Mouse (Mus musculus) lung, postnatal 14 days (tissue): ENCODE measurements around the gene Snapin.

Experiments used
- DNase-seq: peaks from one replicate; pipeline ENCODE4 v3.0.0; 2021

Gene Snapin

DNA sequence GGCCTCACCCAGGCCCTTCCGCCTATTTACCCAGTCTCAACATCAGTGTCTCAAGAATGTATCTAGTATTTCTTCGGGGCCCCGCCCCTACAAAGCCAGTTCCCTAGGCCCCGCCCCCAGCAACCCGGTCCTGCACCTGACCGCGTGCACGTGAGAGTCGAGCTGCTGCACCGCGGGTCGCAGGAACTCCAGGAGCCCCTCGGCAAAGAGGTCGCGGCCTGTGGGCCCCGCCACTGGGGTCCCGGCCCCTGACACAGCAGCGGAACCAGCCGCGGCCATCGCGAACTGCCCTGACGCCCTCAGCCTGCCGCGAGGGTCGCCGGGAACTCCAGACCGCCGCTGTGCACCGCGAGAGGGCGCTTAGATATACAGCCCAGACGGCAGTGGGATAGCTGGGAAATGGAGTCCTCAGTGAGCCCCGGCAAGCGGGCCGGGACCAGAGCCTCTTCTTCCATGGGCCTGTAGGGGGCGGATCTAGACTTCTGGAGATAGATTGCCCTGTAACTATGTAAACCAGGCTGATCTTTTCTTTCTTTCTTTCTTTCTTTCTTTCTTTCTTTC is at the start of gene Snapin:
Snapin (minus strand) TSS at position 338 of the 561 bp plus-strand sequence.
- peak; percentile 97 for DNase-seq

DNA sequence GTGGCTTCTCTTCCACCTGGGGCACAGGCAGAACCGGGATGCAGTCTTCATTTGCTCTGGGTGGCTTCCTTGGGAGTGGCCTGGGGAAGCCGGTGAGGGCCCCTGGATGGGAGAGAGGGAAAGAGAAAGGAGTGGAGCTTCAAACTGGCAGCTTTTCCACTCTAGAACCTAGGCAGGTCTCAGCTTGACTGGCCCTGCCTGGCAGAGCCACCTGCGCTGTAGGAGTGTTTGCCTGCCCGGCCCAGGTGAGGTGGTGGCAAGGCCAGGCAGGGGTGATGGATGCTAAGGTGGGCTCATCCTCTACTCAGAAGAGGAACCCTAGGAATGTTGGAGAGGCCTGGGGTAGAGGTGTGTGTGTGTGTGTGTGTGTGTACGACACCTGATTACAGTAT is 47.1 kb upstream of the Snapin start:
- no peak for DNase-seq

DNA sequence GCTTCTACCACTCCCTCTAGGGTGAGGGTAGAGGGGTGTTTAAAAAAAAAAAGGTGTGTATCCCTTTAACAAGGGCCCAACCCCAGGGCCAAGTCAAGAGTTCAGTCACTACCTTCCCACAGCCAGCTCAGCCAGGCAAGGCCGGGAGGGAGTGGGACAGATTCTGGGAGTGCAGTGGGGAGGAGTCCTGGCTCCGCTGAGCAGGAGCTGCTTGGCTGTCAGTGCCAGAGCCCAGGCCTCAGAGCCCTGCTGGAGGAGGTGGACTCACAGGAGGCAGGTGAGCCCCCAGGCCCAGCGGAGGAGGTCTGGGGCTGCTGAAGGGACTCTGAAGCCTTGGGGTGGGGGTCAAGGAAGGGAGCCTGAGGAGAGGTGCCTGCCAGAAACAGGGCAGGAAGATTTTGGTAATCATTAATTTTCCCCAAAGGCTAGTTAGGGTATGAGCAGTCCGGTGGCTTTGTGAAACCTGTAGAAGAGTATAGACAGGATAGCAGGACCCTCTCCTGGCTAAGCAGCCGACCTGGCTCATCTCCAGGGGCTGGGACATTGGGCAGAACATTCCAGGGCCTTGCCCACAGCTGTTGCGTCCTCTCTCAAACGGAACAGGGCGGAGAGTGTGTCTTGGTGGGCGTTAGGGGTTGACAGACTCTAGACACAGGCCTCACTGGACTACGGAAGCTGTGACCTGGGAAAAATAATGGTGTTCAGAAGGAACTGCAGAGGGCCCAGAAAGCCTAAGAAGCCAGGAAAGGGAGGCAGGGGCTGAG is 46.5 kb upstream of the Snapin start, which contains the start of gene S100a16:
S100a16 (plus strand) TSS at position 114 of the 764 bp plus-strand sequence.
- DNase-seq = peak; percentile 72

DNA sequence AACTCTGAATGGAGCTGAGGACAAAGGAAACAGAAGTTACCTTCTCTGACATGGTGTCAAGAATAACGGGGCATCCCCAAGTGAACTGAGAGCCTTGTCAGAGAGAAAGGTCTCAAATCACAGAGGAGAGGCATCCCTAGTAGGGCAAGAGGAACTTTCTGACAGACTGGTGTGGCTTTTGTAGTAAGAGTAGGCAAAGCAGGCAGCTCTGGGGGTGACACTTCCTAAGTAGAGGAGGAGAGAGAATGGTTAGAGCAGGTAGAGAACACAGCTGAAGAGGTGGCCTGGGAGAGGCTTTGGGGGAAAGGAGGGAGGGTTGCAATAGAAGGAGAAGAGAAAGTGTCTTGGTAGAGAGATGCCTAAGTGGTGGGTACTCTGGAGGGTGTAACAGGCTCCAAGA is 44.6 kb upstream of the Snapin start:
- no peak for DNase-seq

DNA sequence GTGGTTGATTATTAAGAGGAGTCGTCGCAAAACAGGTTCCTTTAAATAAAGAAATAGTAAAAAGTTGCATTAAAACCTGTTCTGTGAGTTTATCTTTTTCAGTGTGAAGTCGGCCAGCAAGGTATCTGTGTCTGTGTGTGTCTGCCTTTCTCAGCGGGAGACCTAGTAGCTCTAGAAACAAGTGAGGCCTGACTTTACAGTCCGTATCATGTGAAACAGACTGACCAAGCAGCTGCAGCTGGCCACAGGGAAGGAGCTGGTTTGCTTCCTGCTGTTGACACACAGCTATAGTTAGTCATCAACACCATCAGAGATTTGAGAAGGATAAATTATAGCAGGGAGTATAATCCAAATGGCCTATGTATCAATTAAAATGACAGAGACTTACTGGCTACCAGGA is 40.9 kb upstream of the Snapin start:
- DNase-seq = no peak

DNA sequence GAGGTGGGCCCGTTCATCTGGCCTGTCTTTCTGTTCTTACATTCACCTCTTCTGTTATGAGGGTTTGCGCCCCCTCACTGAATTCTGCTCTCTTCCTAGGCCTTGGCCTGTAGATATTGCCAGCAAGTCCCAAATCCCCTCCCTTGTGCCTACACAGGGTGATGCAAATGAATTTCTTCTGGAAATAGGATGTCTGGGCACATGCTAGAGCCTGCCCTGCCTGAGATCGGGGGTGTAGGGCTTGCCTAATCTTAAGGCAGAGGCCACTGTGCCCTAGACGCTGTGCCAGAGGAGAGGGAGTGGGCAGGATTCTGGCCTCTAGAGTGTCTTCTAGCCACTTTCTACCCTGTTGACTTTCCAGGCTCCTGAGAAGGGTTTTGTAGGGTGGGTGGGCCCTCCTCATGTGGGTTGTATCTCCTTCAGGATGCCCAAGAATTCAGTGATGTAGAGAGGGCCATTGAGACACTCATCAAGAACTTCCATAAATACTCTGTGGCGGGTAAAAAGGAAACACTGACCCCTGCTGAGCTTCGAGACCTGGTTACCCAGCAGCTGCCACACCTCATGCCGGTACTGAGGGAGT is 36.5 kb upstream of the Snapin start:
- DNase-seq = no peak

DNA sequence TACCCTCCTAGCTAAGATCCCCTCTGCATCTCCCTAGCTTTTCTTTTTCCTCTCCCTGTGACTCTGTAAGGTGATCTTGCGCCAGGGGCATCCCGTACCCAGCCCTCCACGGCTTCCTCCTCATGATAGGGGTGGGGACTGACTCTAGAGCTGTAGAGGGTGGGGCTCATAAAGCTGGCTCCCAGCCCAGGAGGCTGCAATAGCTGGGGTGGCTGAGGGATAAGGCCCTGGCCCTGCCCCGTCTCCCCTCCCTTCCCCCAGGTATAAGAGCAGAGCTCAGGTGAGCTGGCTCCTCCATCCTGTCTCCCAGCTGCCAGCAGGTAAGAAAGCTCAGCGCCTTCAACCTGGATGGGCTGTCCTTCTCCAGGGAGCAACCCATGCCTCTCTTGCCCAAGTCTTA is 35.7 kb upstream of the Snapin start, which contains the start of gene S100a14:
S100a14 (plus strand) TSS at position 277 of the 400 bp plus-strand sequence.
- peak; percentile 66 for DNase-seq

DNA sequence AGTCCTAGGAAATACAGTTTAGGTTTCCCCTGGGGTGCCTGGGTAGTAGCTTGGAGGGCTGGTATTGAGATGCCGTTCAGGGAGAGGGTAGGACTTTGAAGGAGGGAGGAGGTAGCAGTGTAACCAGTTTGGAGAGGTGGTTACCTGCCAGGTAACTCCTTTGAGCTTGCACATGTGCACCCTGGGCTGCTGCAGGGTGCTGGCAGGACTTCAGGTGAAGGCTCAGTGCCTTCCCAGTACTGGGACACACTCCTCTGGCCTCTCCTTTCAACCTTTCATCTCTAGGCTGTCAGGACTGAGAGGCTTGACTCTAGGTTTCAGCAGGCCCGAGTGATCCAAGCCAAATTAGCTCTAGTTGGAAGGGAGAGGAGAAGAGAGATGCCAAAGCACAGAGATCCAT is 35.2 kb upstream of the Snapin start:
- DNase-seq = no peak

DNA sequence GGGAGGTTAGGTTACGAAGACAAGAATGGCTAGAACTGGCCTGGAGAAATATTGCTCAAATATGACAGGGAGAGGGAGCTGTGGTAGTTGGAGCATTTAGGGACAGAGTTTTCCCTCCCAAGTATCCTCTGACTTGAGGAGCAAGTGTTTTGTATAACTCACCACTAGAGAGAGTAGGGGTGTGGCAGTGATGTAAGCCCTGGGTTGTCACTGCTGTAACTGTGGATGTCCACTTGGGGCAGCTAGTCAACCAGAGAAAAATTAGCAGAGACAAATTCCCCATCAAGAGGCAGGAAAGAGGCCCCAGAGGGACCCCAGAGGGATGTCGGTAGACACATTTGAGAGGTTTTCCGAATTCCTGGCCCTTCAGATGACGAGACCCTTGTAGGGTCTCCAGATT is 34.6 kb upstream of the Snapin start:
- peak; percentile 60 for DNase-seq

DNA sequence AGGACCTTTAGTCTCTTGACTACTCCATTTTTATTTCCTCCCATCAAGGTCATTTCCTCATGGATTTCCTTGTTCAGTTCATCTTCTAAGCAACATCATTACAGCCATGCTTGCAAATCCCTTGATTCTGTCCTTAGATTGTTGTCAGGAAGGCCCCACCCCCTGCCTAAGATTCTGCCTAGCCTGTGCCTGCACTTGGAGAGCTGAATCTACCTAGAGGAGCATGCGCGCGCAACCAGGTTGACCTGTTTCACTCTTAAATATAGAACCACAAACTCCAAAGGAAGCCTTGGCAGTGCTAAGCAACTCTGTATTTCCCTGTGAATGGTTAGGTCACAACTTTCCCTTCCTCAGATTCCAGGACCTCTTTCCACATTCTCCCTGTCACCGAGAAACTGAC is 26.9 kb upstream of the Snapin start:
- DNase-seq = no peak

DNA sequence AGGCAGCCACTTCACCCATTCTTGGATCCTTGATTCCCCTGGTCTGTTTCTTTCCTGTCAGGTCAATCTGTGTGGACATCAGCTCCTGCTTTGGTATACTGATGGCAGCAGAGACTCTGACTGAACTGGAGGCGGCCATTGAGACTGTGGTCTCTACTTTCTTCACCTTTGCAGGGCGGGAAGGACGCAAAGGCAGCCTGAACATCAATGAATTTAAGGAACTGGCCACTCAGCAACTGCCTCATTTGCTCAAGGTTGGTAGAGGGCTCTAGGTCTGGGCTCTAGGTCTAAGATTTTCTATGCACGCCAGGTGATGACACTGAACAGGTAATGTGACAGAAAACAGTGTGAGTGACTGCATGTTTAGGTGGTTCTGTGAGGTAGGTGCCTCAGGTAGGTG is 25.0 kb upstream of the Snapin start:
- no peak for DNase-seq

DNA sequence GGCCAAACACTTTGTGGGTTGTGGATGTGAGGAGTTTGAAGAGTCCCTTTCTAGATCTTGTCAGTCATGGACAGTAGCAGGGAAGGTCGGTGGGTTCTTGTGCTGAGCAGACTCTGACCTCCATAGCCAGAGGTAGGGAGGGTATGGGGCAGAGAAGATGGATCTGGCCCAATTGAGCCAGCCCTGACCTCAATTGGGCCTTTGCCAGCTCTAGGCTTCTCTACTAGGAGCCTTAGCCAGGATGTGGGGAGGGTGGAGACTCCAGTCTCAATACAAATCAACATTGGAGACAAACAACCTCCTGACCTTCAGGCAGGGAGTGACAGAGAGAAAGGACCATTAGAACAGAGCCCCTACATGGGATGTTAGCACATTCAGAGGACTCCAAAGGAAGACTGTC is 24.4 kb upstream of the Snapin start:
- DNase-seq = peak; percentile 68

DNA sequence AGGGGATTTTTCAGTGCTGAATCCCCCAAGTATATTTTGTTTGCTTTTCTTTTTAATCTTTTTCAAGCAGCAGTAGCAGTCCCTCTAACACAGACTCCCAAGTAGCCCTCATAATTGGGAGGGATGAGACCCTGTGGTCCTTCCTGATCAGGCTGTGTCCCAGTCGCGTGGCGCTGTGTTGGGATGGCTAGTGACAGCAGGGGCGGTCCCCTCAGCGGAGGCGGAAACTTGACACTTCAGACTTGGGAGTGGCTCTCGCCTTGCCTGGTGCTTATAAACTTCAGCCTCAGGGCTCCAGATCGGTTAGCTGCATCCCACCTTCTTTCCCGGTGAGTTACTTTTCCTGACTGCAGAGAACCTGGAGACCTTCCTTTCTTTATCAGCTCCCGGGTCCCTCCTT is 23.9 kb upstream of the Snapin start:
- peak; percentile 81 for DNase-seq

DNA sequence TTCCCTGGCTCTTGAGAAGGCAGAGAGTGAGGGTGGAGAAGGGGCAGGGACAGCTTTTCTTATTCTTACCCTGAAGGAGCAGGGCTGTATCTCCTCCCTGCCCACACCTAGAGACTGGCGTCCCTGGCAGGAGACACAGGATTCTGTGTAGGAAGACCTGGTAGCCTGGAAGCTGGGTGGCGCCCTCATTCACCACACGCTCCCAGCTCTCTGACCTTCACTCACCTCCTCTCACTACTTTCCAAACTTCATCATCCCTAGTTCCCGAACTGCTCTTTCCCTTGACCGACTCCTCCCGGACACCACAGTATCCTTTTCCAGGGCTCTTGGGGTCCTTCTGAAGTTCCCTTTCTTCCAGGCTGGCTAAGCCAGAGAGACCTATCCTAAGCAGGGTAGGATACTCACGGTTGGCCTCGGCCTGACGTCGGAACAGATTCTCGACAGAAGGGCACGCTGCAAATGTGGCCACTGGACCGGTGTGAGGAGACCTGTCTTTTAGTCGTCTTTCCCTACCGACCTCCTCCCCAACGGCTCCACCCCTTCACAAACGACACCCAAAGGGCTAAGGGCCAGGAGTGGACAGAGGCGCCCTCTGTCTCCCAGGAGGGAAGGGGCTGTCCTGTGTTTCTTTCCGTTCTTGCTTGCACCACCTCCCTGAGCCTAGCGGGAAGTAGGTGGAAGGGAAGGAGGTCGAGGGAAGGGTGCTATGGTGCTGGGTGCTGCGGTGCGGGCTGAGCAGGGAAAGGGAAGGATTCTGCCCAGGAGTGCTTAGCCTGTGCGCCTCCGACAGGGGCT is 23.2 kb upstream of the Snapin start, which contains the start of the genes S100a1 and S100a13:
S100a1 (minus strand) TSS at position 597 of the 795 bp plus-strand sequence.
S100a13 (plus strand) TSS at position 640 of the 795 bp plus-strand sequence.
- DNase-seq = peak; percentile 79

DNA sequence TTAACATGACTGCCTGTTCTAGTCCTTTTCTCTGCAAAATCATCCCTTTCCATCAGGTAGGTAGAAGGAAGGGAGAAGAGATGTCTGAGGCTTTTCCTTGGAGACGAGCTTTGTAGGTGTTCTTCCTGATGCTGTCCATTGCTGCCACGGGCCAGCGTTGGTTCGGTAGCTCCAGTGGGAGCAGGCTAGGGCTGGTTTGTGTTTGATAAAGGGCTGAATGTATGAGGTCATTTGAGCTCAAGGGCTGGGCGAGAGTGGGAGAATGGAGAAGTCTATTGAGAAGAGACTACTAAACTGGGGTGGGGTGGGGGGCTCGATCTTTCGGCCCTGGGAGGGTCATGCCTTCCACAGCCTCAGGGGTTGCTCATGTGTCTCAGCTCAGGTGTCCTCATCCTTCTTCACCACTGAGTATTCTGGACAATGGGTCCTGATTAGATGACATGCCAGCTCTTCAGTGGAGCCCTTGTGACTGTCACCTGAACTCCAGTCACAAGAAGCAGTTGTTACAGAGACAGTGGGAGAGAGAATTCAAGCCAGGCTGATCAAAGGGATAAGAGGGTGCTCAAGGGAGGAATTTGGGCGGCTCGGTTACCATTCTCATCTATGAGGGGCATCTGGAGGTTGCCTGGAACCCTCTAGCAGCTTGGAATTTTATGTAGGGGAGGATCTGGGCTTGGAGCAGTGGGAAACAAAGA is 22.3 kb upstream of the Snapin start:
- no peak for DNase-seq

DNA sequence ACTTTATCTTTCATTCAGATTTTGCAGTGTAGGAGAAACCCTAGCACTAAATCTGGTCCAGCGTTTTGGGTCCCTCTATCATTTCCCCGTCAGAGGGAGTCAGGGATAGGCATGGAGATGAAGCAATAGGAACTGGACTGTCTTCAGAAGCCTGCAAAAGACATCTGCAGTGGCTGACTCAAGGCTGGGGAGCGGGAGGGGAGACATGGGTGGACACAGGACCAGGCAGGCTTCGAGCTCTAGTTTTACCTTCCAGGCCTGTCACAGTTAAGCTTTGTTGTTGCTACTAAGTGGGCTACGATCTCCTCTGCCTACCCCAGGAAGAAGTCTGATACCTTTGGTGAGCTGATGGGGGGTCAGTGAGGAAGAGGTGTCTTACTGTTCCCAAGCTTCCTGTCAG is 21.4 kb upstream of the Snapin start:
- no peak for DNase-seq

DNA sequence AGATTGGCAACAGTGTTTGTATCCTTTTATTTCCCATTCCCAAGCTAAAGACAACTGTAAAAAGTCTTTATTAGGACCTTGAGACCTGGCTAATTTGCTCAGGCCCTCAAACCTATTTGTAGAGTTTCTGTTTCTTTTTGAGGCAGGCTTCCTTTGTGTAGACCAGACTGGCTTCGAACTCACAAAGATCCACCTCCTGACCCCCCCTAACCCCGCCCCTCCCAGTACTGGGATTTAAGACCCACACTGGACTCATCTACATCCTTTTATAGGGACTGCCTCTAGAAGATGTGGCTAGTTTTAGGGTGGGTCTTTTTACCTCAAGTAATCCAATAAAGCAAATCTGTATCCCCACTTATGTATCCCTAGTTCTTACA is 18.9 kb upstream of the Snapin start:
- no peak for DNase-seq

DNA sequence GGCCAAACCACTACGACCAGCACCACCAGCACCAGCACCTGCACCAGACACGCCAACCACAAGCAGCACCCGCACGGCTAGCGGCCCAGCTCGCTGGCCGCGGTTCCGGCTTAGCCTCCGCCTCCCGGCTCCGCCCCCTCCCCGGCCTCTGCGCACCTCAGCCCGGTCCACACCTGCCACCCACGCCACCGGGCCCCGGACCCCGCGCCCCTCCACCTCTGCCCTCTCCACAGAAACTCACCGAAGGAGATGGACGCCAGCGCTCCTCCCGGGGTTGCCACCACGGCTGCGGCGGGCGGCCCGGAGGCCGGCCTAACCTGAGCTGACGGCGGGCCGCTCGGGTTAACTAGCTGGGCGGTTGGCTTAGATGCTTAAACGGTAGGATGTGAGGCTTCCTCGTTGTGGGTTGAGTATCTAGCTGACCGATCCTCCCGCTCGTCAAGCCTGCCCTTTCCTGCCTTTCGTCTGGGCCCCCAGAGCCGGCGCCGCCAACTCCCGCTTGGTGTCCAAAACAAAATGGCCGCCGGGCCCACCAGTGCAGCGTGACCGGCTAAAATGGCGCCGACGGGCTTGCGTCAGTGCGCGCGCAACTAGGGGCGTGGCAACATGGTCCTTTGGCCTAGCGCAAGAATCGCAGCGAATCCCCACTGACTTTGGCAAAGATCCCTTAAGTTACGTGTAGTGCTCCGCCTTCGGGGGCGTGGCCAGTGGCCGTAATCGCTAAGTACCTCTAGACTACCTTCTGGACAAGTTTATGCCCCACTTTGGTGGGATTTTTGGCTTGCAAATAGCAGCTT is 18.3 kb upstream of the Snapin start, which contains the start of gene Chtop:
Chtop (minus strand) TSS at position 549 of the 797 bp plus-strand sequence.
- DNase-seq = peak; percentile 100

DNA sequence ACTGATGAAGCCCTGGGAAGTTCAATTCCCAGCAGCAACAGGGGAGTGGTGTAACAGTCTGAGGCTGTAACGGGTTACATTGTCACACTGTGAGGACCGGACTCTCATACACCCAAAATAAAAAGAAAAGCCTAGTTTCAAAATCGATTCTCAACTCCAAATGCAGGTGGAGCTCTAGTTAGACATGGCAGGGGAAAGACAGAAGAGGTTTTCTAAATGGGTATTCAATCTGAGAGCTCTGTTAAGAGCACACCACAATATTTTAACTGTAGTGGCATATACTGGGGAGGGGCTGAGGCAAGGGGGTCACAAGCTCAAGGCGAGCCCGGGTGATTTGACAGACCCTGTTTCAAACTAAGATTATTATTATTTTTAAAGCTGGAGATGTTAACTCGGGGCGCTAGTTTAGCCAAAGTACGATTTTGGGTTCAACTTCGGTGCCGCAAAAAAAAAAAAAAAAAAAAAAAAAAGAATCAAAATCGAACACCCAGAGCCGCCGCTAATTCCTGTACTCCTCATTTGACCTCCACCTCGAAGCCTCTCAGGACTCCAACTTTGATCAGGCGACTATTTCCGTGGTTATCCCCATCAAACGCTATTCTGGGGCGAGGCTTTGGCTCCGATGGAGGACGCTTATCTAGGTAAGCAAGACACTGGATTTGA is 17.6 kb upstream of the Snapin start:
- DNase-seq = no peak

DNA sequence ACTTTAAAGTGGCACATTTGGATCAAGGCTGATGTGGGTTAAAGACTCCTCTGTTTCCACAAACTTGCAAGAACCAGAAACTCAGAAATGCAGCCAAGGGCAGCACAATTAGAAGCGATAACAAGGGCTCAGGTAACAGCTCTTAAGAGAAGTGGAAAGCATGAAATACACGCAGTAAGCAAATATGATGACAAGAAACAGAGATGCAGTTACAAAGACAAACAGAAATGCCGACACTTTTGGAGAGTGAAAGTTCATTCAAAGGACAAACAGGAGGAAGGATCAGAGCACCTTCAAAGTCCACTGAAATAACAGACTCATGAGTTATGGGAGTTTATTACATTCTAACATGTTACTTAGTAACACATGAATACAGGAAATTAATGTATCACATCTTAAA is 15.5 kb upstream of the Snapin start:
- DNase-seq = no peak

DNA sequence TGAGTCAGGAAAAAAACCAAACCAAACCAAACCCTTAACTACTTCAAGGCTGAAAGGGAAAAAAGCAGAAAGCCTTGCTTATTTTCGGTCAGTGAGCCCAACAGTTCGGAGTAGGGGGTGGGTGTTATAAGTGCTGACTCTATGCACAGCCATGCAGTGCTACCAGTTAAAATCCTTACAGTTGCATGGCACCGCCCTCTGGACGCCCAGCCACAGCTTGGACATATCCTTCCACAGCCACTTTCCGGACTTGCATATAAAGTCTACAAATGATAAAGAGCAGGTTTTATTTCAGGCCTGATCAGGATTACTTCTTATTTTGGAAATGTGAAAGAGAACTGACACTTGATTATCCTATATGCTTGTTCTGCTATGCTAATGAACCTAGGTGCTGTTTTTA is 14.4 kb upstream of the Snapin start:
- no peak for DNase-seq
